Mouse (Mus musculus) small intestine, adult 2 months (tissue): ENCODE measurements around the gene Nav2. TPM values are rescaled to one million over a fixed set of nuclear protein-coding genes. Genes with fewer than 3 reads are reported as not detected.

Experiments
- H3K27ac ChIP-seq: fragments of 200-500 bp; 2 replicates; pipeline ENCODE4 v1.5.1; 2012; ENCODE audit warnings: low read depth, low read length, control low read depth, inconsistent platforms; ENCODE audit not compliant: insufficient read depth
- H3K27me3 ChIP-seq: fragments of 200-500 bp; 2 replicates; pipeline ENCODE4 v1.6.1; 2012; ENCODE audit warnings: mild to moderate bottlenecking, moderate library complexity, low read length, inconsistent platforms; ENCODE audit not compliant: control insufficient read depth, insufficient read depth
- H3K36me3 ChIP-seq: fragments of 200-500 bp; 2 replicates; pipeline ENCODE4 v1.6.1; 2012; ENCODE audit warnings: mild to moderate bottlenecking, low read length, control low read depth, inconsistent platforms; ENCODE audit not compliant: control insufficient read depth, insufficient read depth
- H3K4me1 ChIP-seq: fragments of 200-500 bp; 2 replicates; pipeline ENCODE4 v1.6.1; 2012; ENCODE audit warnings: low read length, inconsistent platforms, mixed read lengths; ENCODE audit not compliant: control insufficient read depth, insufficient read depth, insufficient read length
- H3K4me3 ChIP-seq: fragments of 200-500 bp; 2 replicates; pipeline ENCODE4 v1.5.1; 2012; ENCODE audit warnings: low read depth, mild to moderate bottlenecking, control low read depth, inconsistent platforms, low read length, moderate library complexity
- CTCF ChIP-seq: fragments of 200-500 bp; IDR thresholded peaks from 2 replicates; pipeline ENCODE4 v1.5.1; 2012; ENCODE audit warnings: low read depth, mild to moderate bottlenecking, control low read depth, inconsistent platforms, low read length, moderate library complexity, mixed read lengths; ENCODE audit not compliant: insufficient replicate concordance, insufficient read length; ENCODE audit errors: extremely low read depth
- POLR2A ChIP-seq: fragments of 200-500 bp; IDR thresholded peaks from 2 replicates; pipeline ENCODE4 v1.6.1; 2012; ENCODE audit warnings: low read depth, mild to moderate bottlenecking, control low read depth, inconsistent platforms, low read length, moderate library complexity
- WGBS: fragments of 180-500 bp; shearing (Covaris S2); methylation state at CpG from one replicate; pipeline ENCODE4 v1.1.7; 2018; 5-methylcytosine and 5-hydroxymethylcytosine counted together
- polyA plus RNA-seq: library from polyadenylated mRNA; depleted of rRNA; stranded (reverse); fragments of >200 nt; gene quantifications from 2 replicates; pipeline ENCODE4 v1.2.3, GENCODE M21; 2012

Nav2 gene
- polyA plus RNA-seq, 1 experiment = 8.5 TPM

- WGBS = 25% methylated on average over 5 of the region's 5 CpGs
- H3K4me3 ChIP-seq = no peak overlapping the region
- H3K4me1 ChIP-seq = peaks cover 4% of the 10 kb centered on the region; the same call in 1 of the 2 replicates
- no peaks in the 10 kb centered on the region for H3K27me3 ChIP-seq
- no peak for TF ChIP-seq CTCF
- no peak for TF ChIP-seq POLR2A
- no peak overlapping the region for H3K27ac ChIP-seq
- no peaks in the 10 kb centered on the region for H3K36me3 ChIP-seq
Observed at GRCm38 (mm10) chr7:48917463-48917862, 8.9 kb downstream of the Nav2 start.

GRCm38 (mm10) chr7:48917988-48918387 lies 9.5 kb downstream of the Nav2 start:
- H3K4me3 ChIP-seq = no peak overlapping the region
- H3K4me1 ChIP-seq = peaks cover 4% of the 10 kb centered on the region; the same call in 1 of the 2 replicates
- H3K27me3 ChIP-seq = no peaks in the 10 kb centered on the region
- no peak for TF ChIP-seq CTCF
- no peak for TF ChIP-seq POLR2A
- 40% methylated on average over 5 of the region's 5 CpGs for WGBS
- H3K36me3 ChIP-seq = no peaks in the 10 kb centered on the region
- H3K27ac ChIP-seq = no peak overlapping the region

GRCm38 (mm10) chr7:48918389-48918788 lies 9.9 kb downstream of the Nav2 start:
- TF ChIP-seq CTCF = no peak
- TF ChIP-seq POLR2A = no peak
- no peak overlapping the region for H3K27ac ChIP-seq
- peaks cover 4% of the 10 kb centered on the region; the same call in 1 of the 2 replicates for H3K4me1 ChIP-seq
- H3K36me3 ChIP-seq = no peaks in the 10 kb centered on the region
- no peaks in the 10 kb centered on the region for H3K27me3 ChIP-seq
- H3K4me3 ChIP-seq = no peak overlapping the region
- 57% methylated on average over 11 of the region's 11 CpGs for WGBS

GRCm38 (mm10) chr7:48923620-48924019 lies 15.1 kb downstream of the Nav2 start:
- H3K4me1 ChIP-seq = no peaks in the 10 kb centered on the region; the same call in 1 of the 2 replicates
- H3K36me3 ChIP-seq = no peaks in the 10 kb centered on the region
- no peaks in the 10 kb centered on the region for H3K27me3 ChIP-seq
- no peak overlapping the region for H3K27ac ChIP-seq
- TF ChIP-seq CTCF = no peak
- no peak for TF ChIP-seq POLR2A
- H3K4me3 ChIP-seq = no peak overlapping the region
- whole genome bisulfite sequencing = 72% methylated on average over 10 of the region's 10 CpGs

- no peak for TF ChIP-seq POLR2A
- no peak for TF ChIP-seq CTCF
- Histone ChIP-seq H3K36me3 (no peaks in the 10 kb centered on the region), H3K27ac (peak overlapping the region; percentile 35; the same call in 1 of the 2 replicates), H3K4me3 (no peak overlapping the region), H3K4me1 (no peaks in the 10 kb centered on the region; the same call in 1 of the 2 replicates), H3K27me3 (no peaks in the 10 kb centered on the region)
- 58% methylated on average over 3 of the region's 3 CpGs for WGBS
Observed at GRCm38 (mm10) chr7:48925214-48925613, 16.7 kb downstream of the Nav2 start.

GRCm38 (mm10) chr7:48928364-48928763 lies 19.8 kb downstream of the Nav2 start:
- Histone ChIP-seq H3K36me3 (no peaks in the 10 kb centered on the region), H3K27ac (no peak overlapping the region), H3K4me1 (no peaks in the 10 kb centered on the region; the same call in 1 of the 2 replicates), H3K27me3 (no peaks in the 10 kb centered on the region), H3K4me3 (no peak overlapping the region)
- TF ChIP-seq CTCF (peak; percentile 75), POLR2A (no peak)
- WGBS = 17% methylated on average over 3 of the region's 3 CpGs

GRCm38 (mm10) chr7:48930399-48930798 lies 21.9 kb downstream of the Nav2 start:
- WGBS = 40% methylated on average over 5 of the region's 5 CpGs
- TF ChIP-seq CTCF = no peak
- TF ChIP-seq POLR2A = no peak
- H3K4me3 ChIP-seq = no peak overlapping the region
- H3K27me3 ChIP-seq = no peaks in the 10 kb centered on the region
- H3K27ac ChIP-seq = no peak overlapping the region
- no peaks in the 10 kb centered on the region for H3K36me3 ChIP-seq
- H3K4me1 ChIP-seq = no peaks in the 10 kb centered on the region
